Mouse (Mus musculus): ENCODE measurements around the gene Ciart. TPM values are rescaled to one million over a fixed set of nuclear protein-coding genes. Genes with fewer than 3 reads are reported as not detected.
A peak's percentile ranks its signal among the peaks of the same experiment; 100 is the strongest.

Ciart gene
- polyA plus RNA-seq, 1 experiment from 2014 or later: 4.0 TPM

GRCm38 (mm10) chr3:95872048-95872447, 10.0 kb downstream of the Ciart start:
- H3K27me3 ChIP-seq (ENCODE audit: control insufficient read depth, insufficient read depth, low read length): no peaks in the 10 kb centered on the region
- peak overlapping the region; percentile 68 for H3K4me2 ChIP-seq (replicated peaks; ENCODE audit: low read depth, low read length)
- H3K36me3 ChIP-seq (ENCODE audit: control insufficient read depth, insufficient read depth, low read length): peaks cover 19% of the 10 kb centered on the region
- peaks cover 10% of the 10 kb centered on the region; the same call in 1 of the 2 replicates for H3K4me1 ChIP-seq (ENCODE audit: control insufficient read depth, insufficient read depth, low read length)
- peak overlapping the region; percentile 83 for H3K9ac ChIP-seq (ENCODE audit: low read depth, low read length)
- no peak overlapping the region; the same call in 1 of the 2 replicates for H3K27ac ChIP-seq (ENCODE audit: low read depth, low read length)
- H3K4me3 ChIP-seq (ENCODE audit: low read length): peak overlapping the region; percentile 79
- no peaks in the 10 kb centered on the region for H3K9me3 ChIP-seq (ENCODE audit: control insufficient read depth, low read length)
- ATAC-seq (ENCODE audit: low FRiP score, low TSS enrichment): no peak
- 74% methylated on average over 7 of the region's 7 CpGs for WGBS

DNA sequence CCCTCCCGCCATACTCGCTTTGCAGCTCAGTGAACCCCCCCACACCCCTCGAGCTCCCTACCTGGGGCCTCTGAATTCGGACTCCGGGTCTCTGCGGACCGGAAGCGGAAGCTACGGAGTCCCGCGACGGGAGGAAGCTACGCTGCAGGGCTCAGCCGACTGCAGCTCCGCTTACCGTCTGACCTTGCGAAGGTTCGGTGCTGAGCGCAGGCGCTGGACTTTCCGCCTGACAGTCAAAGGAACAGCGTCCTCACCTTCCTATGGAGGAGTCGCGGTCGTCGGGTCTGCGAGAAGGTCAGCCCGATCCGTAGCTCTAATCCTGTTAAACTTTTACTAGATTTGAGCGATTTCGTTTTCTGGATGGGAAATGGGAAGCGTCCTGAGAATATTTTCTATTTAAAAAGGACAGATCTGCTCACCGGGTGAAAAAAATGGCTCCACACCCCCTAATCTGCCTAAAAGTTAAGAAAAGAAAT, 10.6 kb downstream of the Ciart start, which contains the start of gene Mrps21:
Mrps21 (minus strand) TSS at position 128 of the 476 bp plus-strand sequence.
- H3K4me2 ChIP-seq (replicated peaks; ENCODE audit: low read depth, low read length): peak within 1 kb of the TSS; percentile 68
- H3K4me3 ChIP-seq (ENCODE audit: low read length): peak within 1 kb of the TSS; percentile 79
- WGBS: under 1% methylated on average over 33 of the region's 33 CpGs
- peak; percentile 94 for ATAC-seq (ENCODE audit: low FRiP score, low TSS enrichment)
- peaks cover 23% of the 10 kb centered on the region for H3K36me3 ChIP-seq (ENCODE audit: control insufficient read depth, insufficient read depth, low read length)
- peak within 1 kb of the TSS; percentile 83 for H3K9ac ChIP-seq (ENCODE audit: low read depth, low read length)
- H3K27ac ChIP-seq (ENCODE audit: low read depth, low read length): peak within 1 kb of the TSS; percentile 77
- H3K4me1 ChIP-seq (ENCODE audit: control insufficient read depth, insufficient read depth, low read length): peaks cover 10% of the 10 kb centered on the region; the same call in 1 of the 2 replicates
- no peaks in the 10 kb centered on the region for H3K27me3 ChIP-seq (ENCODE audit: control insufficient read depth, insufficient read depth, low read length)
- H3K9me3 ChIP-seq (ENCODE audit: control insufficient read depth, low read length): no peaks in the 10 kb centered on the region

DNA sequence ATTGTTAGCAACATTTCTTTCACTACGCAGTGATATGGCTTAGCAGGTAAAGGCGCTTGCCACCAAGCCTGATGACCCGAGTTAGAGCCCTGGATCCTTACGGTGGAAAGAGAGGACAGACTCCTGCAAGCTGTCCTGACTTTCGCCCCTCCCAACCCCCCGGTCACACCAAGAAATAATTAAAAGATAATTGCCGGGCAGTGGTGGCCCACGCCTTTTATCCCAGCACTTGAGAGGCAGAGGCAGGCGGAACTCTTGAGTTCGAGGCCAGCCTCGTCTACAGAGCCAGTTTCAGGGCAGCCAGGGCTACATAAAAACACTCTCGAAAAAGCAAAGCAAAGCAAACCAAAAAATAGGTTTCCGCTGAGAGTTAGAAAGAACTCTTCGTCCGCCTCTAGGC, 11.1 kb downstream of the Ciart start:
- H3K9me3 ChIP-seq (ENCODE audit: control insufficient read depth, low read length): no peaks in the 10 kb centered on the region
- peak overlapping the region; percentile 68 for H3K4me2 ChIP-seq (replicated peaks; ENCODE audit: low read depth, low read length)
- H3K4me1 ChIP-seq (ENCODE audit: control insufficient read depth, insufficient read depth, low read length): peaks cover 10% of the 10 kb centered on the region; the same call in 1 of the 2 replicates
- peak overlapping the region; percentile 77 for H3K27ac ChIP-seq (ENCODE audit: low read depth, low read length)
- no peaks in the 10 kb centered on the region for H3K27me3 ChIP-seq (ENCODE audit: control insufficient read depth, insufficient read depth, low read length)
- 6% methylated on average over 15 of the region's 15 CpGs for WGBS
- H3K9ac ChIP-seq (ENCODE audit: low read depth, low read length): peak overlapping the region; percentile 83
- ATAC-seq (ENCODE audit: low FRiP score, low TSS enrichment): peak; percentile 21
- peaks cover 27% of the 10 kb centered on the region for H3K36me3 ChIP-seq (ENCODE audit: control insufficient read depth, insufficient read depth, low read length)
- peak overlapping the region; percentile 79 for H3K4me3 ChIP-seq (ENCODE audit: low read length)

DNA sequence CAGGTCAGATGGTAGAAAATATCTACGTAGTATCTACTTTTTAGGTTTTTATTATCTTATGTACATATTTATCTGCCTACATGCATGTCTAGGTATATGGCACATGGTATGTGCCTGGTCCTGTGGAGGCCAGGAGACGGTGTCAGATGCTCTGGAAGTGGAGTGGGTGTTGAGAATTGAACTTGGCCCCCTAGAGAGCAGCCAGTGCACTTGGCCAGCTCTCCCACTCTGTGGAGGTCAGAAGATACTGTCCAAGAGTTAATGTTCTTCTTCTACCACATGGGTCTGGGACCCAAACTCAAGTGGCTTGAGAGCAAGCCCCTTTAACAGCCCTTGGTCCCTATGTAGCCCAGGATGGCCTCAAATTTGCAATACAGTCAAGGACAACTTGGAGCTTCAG, 14.6 kb downstream of the Ciart start:
- Histone ChIP-seq H3K4me2 (replicated peaks; ENCODE audit: low read depth, low read length) (no peak overlapping the region), H3K4me1 (ENCODE audit: control insufficient read depth, insufficient read depth, low read length) (peaks cover 8% of the 10 kb centered on the region; the same call in 1 of the 2 replicates)
- 90% methylated on average over 2 of the region's 2 CpGs for WGBS

DNA sequence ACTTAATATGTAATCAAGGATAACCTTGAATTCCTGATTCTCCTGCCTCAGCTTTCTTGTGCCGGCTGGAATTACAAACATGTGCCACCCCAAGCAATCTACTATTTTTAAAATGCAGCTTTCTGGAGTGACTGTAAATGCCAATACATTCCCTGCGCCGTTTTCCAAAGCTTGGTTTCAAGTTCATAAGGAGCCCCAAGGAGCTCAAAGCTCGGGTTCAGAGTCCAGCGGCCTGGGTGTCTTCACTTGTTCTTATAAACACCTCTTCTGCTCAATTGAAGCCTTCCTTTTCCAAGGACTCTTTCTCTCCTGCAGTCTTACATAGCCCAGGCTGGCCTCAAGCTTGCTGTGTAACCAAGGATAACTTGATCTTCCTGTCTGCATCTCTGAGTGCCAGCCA, 16.0 kb downstream of the Ciart start:
- 0 out of 2 replicates have a peak, but pooled peaks cover 3% of the 10 kb centered on the region for H3K4me1 ChIP-seq (ENCODE audit: control insufficient read depth, insufficient read depth, low read length)
- H3K4me2 ChIP-seq (replicated peaks; ENCODE audit: low read depth, low read length): no peak overlapping the region
- no peak for ATAC-seq (ENCODE audit: low FRiP score, low TSS enrichment)
- no peak overlapping the region for H3K27ac ChIP-seq (ENCODE audit: low read depth, low read length)
- H3K9me3 ChIP-seq (ENCODE audit: control insufficient read depth, low read length): no peaks in the 10 kb centered on the region
- no peak overlapping the region for H3K9ac ChIP-seq (ENCODE audit: low read depth, low read length)
- H3K36me3 ChIP-seq (ENCODE audit: control insufficient read depth, insufficient read depth, low read length): peaks cover 51% of the 10 kb centered on the region
- H3K27me3 ChIP-seq (ENCODE audit: control insufficient read depth, insufficient read depth, low read length): no peaks in the 10 kb centered on the region
- WGBS: 93% methylated on average over 5 of the region's 5 CpGs
- no peak overlapping the region for H3K4me3 ChIP-seq (ENCODE audit: low read length)

More for the DNA sequence above, 14.6 kb downstream of the Ciart start:
- Histone ChIP-seq H3K9me3 (ENCODE audit: control insufficient read depth, low read length) (no peaks in the 10 kb centered on the region), H3K9ac (ENCODE audit: low read depth, low read length) (no peak overlapping the region), H3K27ac (ENCODE audit: low read depth, low read length) (no peak overlapping the region), H3K36me3 (ENCODE audit: control insufficient read depth, insufficient read depth, low read length) (peaks cover 51% of the 10 kb centered on the region), H3K27me3 (ENCODE audit: control insufficient read depth, insufficient read depth, low read length) (no peaks in the 10 kb centered on the region), H3K4me3 (ENCODE audit: low read length) (no peak overlapping the region)
- ATAC-seq (ENCODE audit: low FRiP score, low TSS enrichment): no peak

DNA sequence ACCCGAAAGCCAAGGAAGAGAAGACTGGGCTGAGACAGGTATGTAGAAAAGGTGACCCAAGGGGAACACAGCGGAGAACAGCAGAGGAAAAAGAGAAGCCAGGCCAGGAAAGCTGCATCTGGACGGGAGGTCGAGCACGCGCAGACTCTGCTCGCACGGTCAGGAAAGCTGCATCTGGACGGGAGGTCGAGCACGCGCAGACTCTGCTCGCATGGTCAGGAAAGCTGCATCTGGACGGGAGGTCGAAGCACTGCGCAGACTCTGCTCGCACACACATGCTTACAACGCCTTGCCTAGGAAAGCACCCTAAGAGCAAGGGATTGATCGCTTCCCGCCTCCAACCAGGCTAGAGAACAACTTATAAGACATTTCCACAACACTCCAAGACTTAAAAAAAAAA, 16.5 kb downstream of the Ciart start:
- Histone ChIP-seq H3K36me3 (ENCODE audit: control insufficient read depth, insufficient read depth, low read length) (peaks cover 51% of the 10 kb centered on the region), H3K9me3 (ENCODE audit: control insufficient read depth, low read length) (no peaks in the 10 kb centered on the region), H3K4me1 (ENCODE audit: control insufficient read depth, insufficient read depth, low read length) (0 out of 2 replicates have a peak, but pooled peaks cover 3% of the 10 kb centered on the region), H3K9ac (ENCODE audit: low read depth, low read length) (no peak overlapping the region), H3K4me2 (replicated peaks; ENCODE audit: low read depth, low read length) (no peak overlapping the region), H3K4me3 (ENCODE audit: low read length) (no peak overlapping the region), H3K27me3 (ENCODE audit: control insufficient read depth, insufficient read depth, low read length) (no peaks in the 10 kb centered on the region), H3K27ac (ENCODE audit: low read depth, low read length) (no peak overlapping the region)
- WGBS: 92% methylated on average over 20 of the region's 20 CpGs
- no peak for ATAC-seq (ENCODE audit: low FRiP score, low TSS enrichment)

GRCm38 (mm10) chr3:95865050-95865449, 17.0 kb downstream of the Ciart start:
- H3K4me3 ChIP-seq (ENCODE audit: low read length): no peak overlapping the region
- no peaks in the 10 kb centered on the region for H3K4me1 ChIP-seq (ENCODE audit: control insufficient read depth, insufficient read depth, low read length)
- no peaks in the 10 kb centered on the region for H3K9me3 ChIP-seq (ENCODE audit: control insufficient read depth, low read length)
- peaks cover 51% of the 10 kb centered on the region for H3K36me3 ChIP-seq (ENCODE audit: control insufficient read depth, insufficient read depth, low read length)
- no peak overlapping the region for H3K27ac ChIP-seq (ENCODE audit: low read depth, low read length)
- no peak overlapping the region for H3K4me2 ChIP-seq (replicated peaks; ENCODE audit: low read depth, low read length)
- 83% methylated on average over 5 of the region's 5 CpGs for WGBS
- no peak for ATAC-seq (ENCODE audit: low FRiP score, low TSS enrichment)
- no peaks in the 10 kb centered on the region for H3K27me3 ChIP-seq (ENCODE audit: control insufficient read depth, insufficient read depth, low read length)
- no peak overlapping the region for H3K9ac ChIP-seq (ENCODE audit: low read depth, low read length)

- no peak overlapping the region for H3K4me3 ChIP-seq (ENCODE audit: low read length)
These were observed 18.5 kb downstream of the Ciart start for GRCm38 (mm10) chr3:95863578-95863977.

GRCm38 (mm10) chr3:95861796-95862195, 20.3 kb downstream of the Ciart start:
- H3K4me1 ChIP-seq (ENCODE audit: control insufficient read depth, insufficient read depth, low read length): no peaks in the 10 kb centered on the region
- no peak overlapping the region for H3K27ac ChIP-seq (ENCODE audit: low read depth, low read length)
- H3K4me2 ChIP-seq (replicated peaks; ENCODE audit: low read depth, low read length): no peak overlapping the region
- no peak overlapping the region for H3K9ac ChIP-seq (ENCODE audit: low read depth, low read length)
- no peak overlapping the region for H3K4me3 ChIP-seq (ENCODE audit: low read length)
- ATAC-seq (ENCODE audit: low FRiP score, low TSS enrichment): peak; percentile 41; the same call in 1 of the 2 replicates
- H3K36me3 ChIP-seq (ENCODE audit: control insufficient read depth, insufficient read depth, low read length): peaks cover 30% of the 10 kb centered on the region
- WGBS: 49% methylated on average over 2 of the region's 2 CpGs
- no peaks in the 10 kb centered on the region for H3K9me3 ChIP-seq (ENCODE audit: control insufficient read depth, low read length)
- no peaks in the 10 kb centered on the region for H3K27me3 ChIP-seq (ENCODE audit: control insufficient read depth, insufficient read depth, low read length)

More at GRCm38 (mm10) chr3:95863578-95863977, 18.5 kb downstream of the Ciart start:
- H3K27ac ChIP-seq (ENCODE audit: low read depth, low read length): no peak overlapping the region
- H3K4me2 ChIP-seq (replicated peaks; ENCODE audit: low read depth, low read length): no peak overlapping the region
- H3K36me3 ChIP-seq (ENCODE audit: control insufficient read depth, insufficient read depth, low read length): peaks cover 43% of the 10 kb centered on the region
- 80% methylated on average over 7 of the region's 7 CpGs for WGBS
- no peak overlapping the region for H3K9ac ChIP-seq (ENCODE audit: low read depth, low read length)
- no peaks in the 10 kb centered on the region for H3K27me3 ChIP-seq (ENCODE audit: control insufficient read depth, insufficient read depth, low read length)
- ATAC-seq (ENCODE audit: low FRiP score, low TSS enrichment): no peak
- H3K9me3 ChIP-seq (ENCODE audit: control insufficient read depth, low read length): no peaks in the 10 kb centered on the region
- no peaks in the 10 kb centered on the region for H3K4me1 ChIP-seq (ENCODE audit: control insufficient read depth, insufficient read depth, low read length)

Measured in kidney, embryonic 14.5 days (tissue).